Mouse (Mus musculus) spleen, adult 2 months (tissue): ENCODE measurements around the gene A930004D18Rik.

Experiments used
- CTCF ChIP-seq: fragments of 200-500 bp; IDR thresholded peaks from 2 replicates; pipeline ENCODE4 v1.5.1; 2011; ENCODE audit warnings: mild to moderate bottlenecking, inconsistent platforms; ENCODE audit not compliant: insufficient read depth, insufficient read length, insufficient replicate concordance; ENCODE audit errors: extremely low read depth
- POLR2A ChIP-seq: fragments of 200-500 bp; IDR thresholded peaks from 2 replicates; pipeline ENCODE4 v1.6.1; 2011; ENCODE audit warnings: low read depth, low read length, inconsistent platforms

DNA sequence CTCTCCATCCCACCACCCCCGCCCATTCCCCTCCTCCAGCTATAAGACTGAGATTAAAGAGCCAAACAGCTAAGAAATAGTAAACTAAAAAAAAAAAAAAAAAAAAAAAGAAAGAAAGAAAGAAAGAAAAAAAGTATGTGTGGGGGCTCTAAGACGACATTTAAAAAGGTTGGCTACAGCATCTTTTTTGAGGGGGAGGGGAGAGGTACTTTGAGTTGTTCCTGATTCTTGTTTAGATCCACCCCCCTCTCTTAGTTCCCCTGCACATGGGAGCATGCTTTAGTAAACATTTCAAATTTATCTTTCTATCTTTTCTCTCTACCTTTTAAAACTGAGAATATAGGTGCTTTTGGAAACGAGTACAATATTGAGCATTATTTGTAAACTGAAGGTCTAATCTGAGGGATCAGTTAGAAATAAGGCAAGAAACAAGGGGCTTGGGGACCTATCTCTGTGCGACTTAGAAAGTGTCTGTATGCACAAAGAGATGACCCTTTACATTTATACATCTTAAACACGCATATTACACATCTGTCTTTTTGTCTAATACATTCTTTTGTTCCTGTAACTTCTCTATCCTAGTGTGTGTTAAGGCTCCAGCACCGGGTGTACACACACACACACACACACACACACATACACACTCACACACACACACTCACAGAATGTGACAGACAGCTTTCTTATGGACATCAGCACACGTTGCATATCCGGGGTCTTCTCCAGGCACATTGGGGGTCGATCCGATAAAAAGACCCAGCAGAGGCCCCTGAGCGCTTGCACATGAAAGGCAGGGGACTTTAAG lies 13.7 kb upstream of the A930004D18Rik start:
- TF ChIP-seq POLR2A (no peak), CTCF (no peak)
